Mouse (Mus musculus) kidney, postnatal 4 days (tissue): ENCODE measurements around the gene Pdha2.

Source experiments
- DNase-seq, 2 experiments: peaks; one replicate each; pipeline ENCODE4 v3.0.0; 2021; ENCODE audit warnings: mixed read lengths in 2 of 2

The Pdha2 gene

DNA sequence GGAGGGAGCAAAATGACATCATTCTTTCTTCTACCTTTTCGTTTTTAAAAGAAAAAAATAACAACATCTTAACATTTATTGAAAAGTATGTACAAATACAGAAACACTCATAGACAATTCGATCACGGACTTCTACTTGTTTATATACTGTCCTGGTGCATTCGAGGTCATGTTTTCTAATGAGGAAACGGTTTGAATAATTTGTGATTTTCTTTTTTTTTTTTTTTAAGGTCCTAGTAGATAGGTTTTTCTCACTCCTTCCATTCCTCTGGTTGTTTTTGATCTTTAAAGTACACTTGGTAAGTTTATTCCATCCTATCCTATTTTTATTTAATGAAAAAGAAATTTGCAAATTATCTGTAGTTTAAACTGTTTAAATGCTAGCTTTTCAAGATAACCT is at the start of gene Pdha2:
Pdha2 (minus strand) TSS at position 101 of the 400 bp plus-strand sequence.
- DNase-seq: no peak

DNA sequence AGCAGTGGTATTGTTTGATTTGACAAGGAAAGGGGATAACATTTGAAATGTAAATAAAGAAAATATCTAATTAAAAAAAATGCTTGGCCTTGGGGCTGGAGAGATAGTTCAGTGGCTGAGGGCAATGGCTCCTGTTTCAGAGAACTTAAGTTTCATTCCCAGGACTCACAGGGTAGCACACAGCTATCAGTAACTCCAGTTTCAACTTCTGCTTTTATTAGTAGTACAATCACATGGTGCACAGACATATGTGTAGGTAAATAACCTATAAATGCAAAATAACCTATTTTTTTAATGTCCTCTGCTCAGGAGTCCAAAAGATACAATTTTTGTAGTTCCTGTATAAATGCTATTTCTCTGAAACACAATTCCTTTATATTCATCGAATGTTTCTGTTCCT is 48.4 kb upstream of the Pdha2 start:
- no peak for DNase-seq

DNA sequence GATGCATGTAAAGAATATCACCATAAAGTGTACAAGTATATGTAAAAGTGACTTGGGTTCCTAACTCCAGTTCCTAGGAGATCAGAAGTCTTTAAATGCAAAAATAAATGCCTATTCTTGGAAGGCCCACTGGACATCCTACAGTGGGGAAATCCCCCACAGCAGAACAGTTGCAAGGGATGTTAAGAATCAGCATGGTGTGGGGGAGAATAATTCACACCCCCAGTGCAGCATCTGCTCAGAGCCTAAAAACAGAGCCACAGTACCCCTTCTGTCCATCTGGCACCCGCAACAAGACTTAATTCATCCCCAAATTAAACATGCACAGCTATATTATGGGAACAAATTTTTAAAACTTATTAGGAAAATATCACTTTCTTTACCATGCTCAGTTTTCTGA is 39.3 kb upstream of the Pdha2 start:
- no peak for DNase-seq

DNA sequence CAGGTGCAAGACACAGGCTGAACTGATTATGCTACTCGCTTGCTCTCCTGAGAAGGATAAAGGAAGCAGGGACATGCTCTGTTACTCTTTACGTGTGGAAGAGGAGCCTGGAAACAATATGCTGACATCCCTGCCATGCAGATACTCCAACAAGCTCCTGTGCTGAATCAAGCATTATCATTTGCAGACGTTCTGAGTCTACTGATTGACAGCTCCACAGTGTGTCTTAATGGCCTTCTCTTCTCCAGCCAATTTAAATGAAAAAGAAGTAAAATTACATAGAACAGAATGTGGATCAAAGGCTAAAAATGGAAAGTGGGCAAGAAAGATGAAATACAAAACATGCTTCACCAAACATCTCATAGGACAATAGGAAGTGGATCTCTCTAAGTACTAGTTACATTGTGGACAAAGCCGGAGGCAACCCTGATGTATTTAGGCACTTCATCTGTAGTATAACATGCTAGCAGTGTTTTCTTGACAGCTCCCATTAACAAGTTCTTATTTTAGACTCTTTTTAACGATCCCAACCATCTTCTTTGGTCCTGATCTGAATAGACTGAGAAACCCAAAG is 32.7 kb upstream of the Pdha2 start:
- DNase-seq: no peak

DNA sequence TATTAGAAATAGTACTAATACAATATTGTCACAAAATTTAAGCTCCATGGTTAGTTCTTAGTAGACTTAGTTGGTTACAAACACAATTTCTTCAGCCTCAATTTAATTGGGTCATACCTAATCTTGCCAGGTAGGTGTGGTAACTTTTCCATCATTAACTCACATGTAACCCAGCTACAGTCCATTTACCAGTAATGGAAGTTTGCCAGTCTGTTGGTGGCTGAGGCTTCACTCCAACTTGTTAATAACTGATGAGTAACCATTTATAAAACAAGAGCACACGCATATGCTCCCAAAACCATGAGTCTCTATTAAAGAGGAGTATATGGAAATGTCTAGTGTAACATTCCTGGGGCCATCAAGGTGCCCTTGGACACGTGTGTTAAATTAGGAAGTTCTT is 25.9 kb upstream of the Pdha2 start:
- no peak for DNase-seq

DNA sequence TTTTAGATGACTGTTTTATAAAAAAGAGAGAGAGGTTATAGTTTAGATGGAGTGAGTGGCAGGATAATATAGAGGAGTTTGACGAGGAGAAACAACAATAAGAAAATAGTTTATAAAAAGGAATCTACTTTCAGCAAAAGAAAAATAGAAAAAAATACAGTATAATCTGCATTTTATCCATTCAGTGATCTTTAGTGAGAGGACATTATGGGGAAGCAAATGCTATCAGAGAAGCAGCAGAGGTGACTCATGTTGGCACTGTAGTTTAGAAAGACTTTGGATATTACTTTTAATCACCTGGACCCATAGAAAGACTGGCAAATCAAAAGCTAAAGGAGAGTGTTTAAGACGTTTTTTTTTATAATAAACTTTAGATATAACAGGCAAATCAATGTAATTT is 17.0 kb upstream of the Pdha2 start:
- no peak for DNase-seq

DNA sequence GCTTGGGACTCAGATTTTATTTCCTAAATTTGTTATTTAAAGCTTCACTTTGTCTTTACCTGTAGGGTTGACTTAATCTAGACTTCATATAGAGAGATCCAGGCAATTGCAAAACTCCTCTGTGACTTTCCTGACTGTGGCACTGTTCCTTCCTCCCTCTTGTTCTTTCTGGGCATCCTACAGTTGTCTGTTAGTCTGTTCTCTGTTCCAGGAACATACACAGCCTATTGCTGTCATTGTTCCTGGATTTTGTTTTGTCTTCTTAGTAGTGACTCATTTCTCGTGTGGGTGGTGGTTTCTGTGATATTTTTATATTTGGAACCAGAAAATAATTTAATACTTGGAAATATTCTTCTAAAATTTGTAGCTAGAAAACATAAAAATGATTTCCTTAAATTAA is 10.2 kb upstream of the Pdha2 start:
- no peak for DNase-seq

DNA sequence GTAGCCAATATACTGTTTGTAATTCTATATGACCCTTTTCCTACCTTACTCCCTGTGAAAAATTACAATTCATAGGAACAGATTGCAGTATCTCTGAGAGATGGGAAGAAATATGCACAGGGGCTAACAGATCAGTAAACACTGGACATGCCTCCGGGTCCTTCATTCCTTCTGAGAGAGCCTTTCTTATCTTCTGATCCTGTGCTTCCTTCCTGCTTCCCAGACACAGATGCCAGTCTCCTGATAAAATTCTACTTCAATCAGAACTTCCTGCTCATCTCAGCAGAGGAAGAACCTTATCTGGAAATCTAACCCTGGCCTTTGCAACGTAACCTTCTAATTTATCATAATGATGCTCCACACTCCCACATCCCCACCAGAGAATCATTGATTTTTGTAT is 6.4 kb upstream of the Pdha2 start:
- no peak for DNase-seq

DNA sequence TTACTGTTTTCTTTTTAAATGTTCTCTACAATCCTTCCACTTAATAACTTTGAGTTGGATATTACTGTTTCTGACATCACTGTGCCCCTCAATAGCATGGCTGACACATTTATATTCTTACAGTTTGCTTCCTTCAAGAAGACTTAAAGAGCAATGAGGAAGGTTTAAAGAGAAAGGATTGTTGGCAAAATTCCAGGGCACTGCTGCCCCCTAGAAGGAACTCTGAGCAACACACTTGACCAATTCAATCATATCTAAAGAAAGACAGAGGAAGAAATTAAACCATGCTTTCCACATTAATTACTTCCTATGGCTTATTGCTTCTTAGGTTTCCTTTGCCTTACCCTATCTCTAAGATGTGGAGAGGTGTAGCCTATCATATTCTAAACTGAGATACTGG is 4.8 kb upstream of the Pdha2 start:
- DNase-seq: peak; percentile 16 to 26

DNA sequence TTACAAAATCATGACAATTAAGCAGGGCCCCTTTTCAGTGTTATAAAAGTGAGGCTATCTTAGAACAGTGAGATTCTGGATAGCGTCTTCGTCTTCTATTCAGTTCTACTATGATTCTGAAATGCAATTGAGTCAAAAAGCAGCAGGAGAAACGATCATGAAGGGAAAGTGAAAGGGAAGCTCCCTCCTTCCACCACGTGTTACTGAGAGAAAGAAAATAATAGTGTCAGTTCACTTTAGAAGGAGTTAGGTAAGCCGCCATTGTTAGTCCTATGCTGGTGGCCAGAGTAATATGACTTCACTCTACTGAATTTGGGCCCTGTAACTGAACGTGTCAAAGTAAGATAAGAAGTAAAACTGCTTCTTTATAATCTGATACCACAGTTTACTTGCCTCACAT is 4.1 kb upstream of the Pdha2 start:
- DNase-seq: no peak

DNA sequence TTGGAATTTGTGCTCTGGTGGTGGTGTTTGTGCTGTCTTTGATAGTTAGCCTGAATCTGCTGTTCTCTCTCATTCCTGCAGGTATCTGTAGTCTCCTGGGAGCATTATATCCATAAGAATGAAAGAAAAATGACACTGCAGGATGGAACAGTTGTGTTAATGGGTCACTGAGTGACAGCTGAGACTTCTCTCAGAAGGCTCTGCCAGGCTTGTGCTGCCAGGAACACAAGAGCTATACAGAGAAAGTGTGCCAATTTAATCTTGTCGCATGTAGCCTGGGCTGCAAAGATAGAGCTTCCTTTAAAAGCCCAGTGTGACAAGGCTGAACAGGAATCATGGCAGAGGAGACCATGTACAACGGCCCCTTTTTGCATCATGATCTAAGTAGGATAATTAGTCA is 2.6 kb upstream of the Pdha2 start:
- DNase-seq: no peak

DNA sequence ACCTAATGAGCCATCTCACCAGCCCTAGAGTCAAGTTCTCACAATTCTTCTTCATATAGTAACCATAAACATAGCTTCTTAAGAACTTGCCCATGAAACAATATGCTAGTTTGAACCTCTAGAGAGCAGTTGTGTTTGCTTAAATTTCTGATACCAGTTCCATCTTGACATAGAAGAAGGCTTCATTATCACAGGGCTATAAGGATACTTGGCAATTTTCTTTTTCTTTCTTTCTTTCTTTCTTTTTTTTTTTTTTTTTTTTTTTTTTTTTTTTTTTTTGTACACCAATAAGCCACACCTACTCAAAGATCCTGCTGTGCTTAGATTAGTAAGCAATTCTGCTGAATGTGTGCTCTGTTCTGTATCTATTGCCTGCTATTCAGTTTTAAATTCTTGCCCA is 2.0 kb upstream of the Pdha2 start:
- no peak for DNase-seq

DNA sequence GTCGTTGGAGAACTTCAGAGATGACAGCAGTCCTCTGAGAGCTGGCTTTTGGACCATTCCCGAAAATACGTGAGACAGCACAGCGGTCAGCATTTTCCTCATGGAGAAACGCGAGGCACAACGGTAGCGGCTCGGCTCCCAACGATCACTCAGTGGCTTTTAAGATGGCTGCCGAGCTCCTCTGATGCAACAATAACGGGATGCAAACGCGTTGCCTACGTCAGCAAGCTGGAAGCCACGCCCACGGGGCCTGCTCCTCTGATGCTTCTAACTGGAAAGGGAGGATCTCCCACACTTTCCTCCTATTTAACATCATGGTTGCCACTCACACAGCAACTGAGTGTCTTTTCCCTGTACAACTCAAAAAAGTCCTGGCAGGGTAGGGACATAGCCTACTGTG is 511 bp downstream of the Pdha2 start:
- no peak for DNase-seq

DNA sequence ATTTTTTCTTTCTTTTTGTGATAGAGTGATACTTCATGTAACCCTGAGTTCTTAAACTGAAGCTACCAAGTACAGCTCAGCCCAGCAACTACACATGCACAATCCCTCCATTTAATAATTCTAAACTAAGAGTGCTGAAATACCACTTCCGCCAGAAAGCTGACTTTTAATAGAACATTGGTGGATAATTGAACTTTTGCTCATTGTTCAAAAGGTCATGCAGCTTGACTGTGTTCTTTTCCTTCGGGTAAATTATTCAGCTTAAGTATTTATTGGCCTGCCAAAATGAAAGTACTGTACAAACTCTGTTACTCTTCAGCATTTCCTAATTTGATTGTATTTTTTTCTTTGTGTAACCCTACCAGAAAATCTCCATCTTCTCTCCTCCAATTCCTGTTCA is 10.4 kb downstream of the Pdha2 start:
- DNase-seq: no peak

DNA sequence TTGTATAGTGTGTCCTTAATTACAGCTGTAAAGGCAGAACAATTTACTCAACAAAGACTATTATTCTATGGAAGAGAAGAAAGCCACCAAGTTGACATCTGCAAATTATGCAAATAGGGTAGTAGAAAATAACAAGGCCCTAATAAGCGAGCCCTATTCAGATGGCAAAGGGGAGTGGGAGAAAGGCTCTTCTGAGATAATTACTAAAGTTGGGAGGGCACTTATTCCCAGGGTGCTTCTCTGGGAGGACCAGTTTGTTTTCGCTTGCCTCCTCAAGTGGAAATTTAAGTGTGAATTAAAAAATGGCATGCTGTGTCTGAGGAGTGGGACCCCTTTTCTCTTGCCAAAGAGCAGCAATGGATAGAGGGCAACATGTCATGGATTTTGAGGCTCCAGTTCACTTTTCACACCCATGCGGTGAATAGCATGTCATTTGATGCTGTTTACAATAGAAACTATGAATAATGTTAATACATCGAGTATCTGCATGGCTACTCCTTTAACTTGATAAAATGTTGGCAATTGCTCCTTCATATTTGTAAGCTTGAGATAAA is 14.8 kb downstream of the Pdha2 start:
- DNase-seq: no peak

DNA sequence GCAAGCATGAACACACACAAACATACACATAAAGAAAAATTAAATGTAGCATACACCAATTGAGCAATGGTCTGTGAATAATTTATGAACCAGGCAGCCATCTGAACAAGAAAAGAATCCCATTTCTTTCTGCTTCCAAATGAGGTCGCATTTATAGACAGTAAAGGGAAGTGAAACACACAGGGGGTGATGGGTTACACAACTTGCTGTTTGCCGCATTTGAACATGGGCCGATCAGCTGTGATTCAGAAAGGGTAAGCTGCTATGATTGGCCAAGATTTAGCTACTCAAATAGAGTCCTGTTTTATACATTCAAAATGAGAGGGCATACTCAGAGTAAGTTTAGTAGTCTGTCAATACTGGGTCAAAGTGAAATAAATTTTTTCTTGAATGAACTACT is 20.5 kb downstream of the Pdha2 start:
- no peak for DNase-seq

DNA sequence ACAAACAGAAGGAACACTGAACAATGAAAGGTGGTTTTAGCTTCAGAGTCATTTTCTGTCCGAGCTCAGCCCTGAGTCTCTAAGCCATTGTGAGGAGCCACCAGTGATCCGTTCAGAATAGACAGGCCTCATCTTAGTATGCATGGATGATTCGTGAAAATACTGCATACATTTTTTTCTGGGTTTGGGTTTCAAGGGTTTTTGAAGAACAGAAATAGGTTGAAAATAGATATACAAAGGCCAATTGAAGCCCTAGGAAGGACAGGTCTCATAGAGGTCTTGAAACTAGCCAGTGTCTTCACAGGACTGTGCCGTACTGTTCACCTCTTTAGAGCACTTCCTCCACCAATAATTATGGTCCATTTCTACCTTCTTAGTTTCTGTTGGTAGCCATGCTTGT is 21.7 kb downstream of the Pdha2 start:
- no peak for DNase-seq

DNA sequence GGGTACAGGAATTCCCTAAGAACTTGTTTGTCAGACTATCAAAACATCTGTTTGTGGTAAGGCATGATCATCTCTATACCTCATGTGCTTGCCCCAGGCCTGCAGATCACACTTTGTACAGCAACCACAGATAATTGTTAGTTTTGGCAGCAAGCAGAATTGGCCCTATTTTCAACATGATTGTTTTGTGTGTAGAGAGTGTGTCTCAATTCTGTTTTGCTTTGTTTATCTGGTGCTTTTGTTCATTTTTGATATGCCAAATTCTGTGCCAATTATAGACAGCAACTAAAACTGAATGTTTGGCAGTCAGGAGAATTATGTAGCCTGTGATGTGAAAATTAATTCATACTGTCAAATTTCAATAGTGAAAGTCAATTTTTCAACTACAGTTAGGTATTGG is 51.2 kb downstream of the Pdha2 start:
- no peak for DNase-seq
